Mouse (Mus musculus): Measurements from ENCODE around the gene Itga6. TPM values are rescaled to one million over a fixed set of nuclear protein-coding genes. Genes with fewer than 3 reads are reported as not detected.

Itga6 gene
- polyA plus RNA-seq, 1 experiment from 2014 or later: 46.2 TPM

DNA sequence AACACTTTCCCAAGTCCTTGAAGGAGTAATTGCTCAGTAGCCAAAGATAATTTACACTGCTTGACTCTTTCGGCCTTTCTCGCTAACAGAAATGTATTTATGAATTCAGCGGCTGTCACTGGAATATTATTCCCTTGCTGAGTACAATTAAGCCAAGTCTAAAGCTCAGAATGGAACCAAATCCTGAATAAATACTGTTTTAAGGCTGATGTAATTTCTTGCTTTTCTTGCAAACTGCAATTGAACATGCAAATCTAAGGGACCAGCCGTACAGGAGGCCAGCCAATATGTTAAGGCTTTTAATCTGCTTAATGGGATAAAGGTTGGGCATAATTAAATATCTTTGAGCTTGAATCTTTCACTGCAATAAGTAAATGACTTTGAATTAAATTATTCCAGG lies 2.9 kb upstream of the Itga6 start:
- H3K27ac ChIP-seq (ENCODE audit: low read length): no peak overlapping the region
- 78% methylated on average over 4 of the region's 4 CpGs for WGBS
- peaks cover 32% of the 10 kb centered on the region for H3K4me1 ChIP-seq (ENCODE audit: control insufficient read depth, insufficient read depth, low read length)
- H3K36me3 ChIP-seq (ENCODE audit: control insufficient read depth, insufficient read depth): no peaks in the 10 kb centered on the region
- H3K4me3 ChIP-seq (ENCODE audit: low read length): no peak overlapping the region
- no peak for ATAC-seq (replicated peaks; ENCODE audit: extremely low read depth, insufficient read depth, low FRiP score)
- no peak overlapping the region for H3K9ac ChIP-seq (ENCODE audit: low read length)
- H3K9me3 ChIP-seq (replicated peaks; ENCODE audit: control insufficient read depth, low read length): no peaks in the 10 kb centered on the region
- no peak overlapping the region for H3K4me2 ChIP-seq (ENCODE audit: low read depth, low read length)
- no peaks in the 10 kb centered on the region for H3K27me3 ChIP-seq (ENCODE audit: control insufficient read depth, insufficient read depth, low read length)

DNA sequence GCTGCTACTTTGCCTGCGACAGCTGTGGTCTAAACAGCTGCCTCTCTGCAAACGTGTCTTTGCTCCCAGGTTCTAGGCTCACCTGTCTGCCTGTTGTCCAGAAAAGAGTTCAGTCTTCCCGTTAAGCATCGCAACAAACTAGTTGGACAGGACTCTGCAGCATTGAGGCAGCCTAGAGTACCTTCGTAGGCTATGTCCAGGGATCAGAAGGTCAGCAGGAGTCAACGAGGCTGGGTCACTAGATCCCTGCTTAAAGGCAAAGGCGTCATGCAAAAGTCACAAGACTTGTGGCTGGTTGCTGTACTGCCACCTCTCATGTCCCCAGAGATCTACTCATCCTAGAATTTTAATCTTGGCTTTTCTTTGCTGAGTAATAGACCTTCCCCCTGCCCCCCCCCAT lies 2.0 kb upstream of the Itga6 start:
- H3K4me1 ChIP-seq (ENCODE audit: control insufficient read depth, insufficient read depth, low read length): peaks cover 32% of the 10 kb centered on the region
- no peaks in the 10 kb centered on the region for H3K27me3 ChIP-seq (ENCODE audit: control insufficient read depth, insufficient read depth, low read length)
- H3K4me2 ChIP-seq (ENCODE audit: low read depth, low read length): no peak overlapping the region
- WGBS: 61% methylated on average over 7 of the region's 7 CpGs
- no peak overlapping the region for H3K27ac ChIP-seq (ENCODE audit: low read length)
- no peaks in the 10 kb centered on the region for H3K36me3 ChIP-seq (ENCODE audit: control insufficient read depth, insufficient read depth)
- no peak for ATAC-seq (replicated peaks; ENCODE audit: extremely low read depth, insufficient read depth, low FRiP score)
- H3K4me3 ChIP-seq (ENCODE audit: low read length): no peak overlapping the region
- no peaks in the 10 kb centered on the region for H3K9me3 ChIP-seq (replicated peaks; ENCODE audit: control insufficient read depth, low read length)
- H3K9ac ChIP-seq (ENCODE audit: low read length): no peak overlapping the region

- peak overlapping the region; percentile 56 for H3K27ac ChIP-seq (ENCODE audit: low read length)
- ATAC-seq (replicated peaks; ENCODE audit: extremely low read depth, insufficient read depth, low FRiP score): no peak
- H3K27me3 ChIP-seq (ENCODE audit: control insufficient read depth, insufficient read depth, low read length): no peaks in the 10 kb centered on the region
- no peaks in the 10 kb centered on the region for H3K9me3 ChIP-seq (replicated peaks; ENCODE audit: control insufficient read depth, low read length)
- WGBS: 20% methylated on average over 9 of the region's 9 CpGs
- no peak overlapping the region for H3K4me2 ChIP-seq (ENCODE audit: low read depth, low read length)
- peaks cover 26% of the 10 kb centered on the region for H3K4me1 ChIP-seq (ENCODE audit: control insufficient read depth, insufficient read depth, low read length)
- no peak overlapping the region for H3K4me3 ChIP-seq (ENCODE audit: low read length)
- H3K36me3 ChIP-seq (ENCODE audit: control insufficient read depth, insufficient read depth): no peaks in the 10 kb centered on the region
- no peak overlapping the region for H3K9ac ChIP-seq (ENCODE audit: low read length)
Observed at GRCm38 (mm10) chr2:71744320-71744719, 1.1 kb upstream of the Itga6 start.

GRCm38 (mm10) chr2:71744861-71745507 lies 432 bp upstream of the Itga6 start:
- 11% methylated on average over 11 of the region's 11 CpGs for WGBS
- H3K27ac ChIP-seq (ENCODE audit: low read length): peak overlapping the region; percentile 56

DNA sequence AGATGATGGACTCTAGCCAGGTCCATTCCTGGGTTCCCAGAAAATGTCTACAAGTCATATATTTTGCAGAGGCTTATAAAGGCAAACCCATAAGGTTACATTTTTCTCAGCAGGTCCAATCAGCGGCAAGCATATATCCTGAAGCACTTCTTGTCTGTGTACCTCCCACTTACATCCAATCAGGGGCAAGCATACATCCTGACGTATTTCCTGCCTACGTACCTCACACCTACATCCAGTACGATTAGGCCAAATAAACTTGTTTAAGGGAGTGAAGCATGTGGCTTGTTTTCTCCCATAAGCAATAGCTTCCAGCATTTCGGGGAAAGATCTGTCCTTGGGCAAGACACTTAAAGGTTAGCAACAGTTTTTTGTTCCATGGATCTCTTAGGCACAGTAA lies 3.0 kb downstream of the Itga6 start:
- H3K9me3 ChIP-seq (replicated peaks; ENCODE audit: control insufficient read depth, low read length): no peaks in the 10 kb centered on the region
- H3K4me2 ChIP-seq (ENCODE audit: low read depth, low read length): no peak overlapping the region
- no peak overlapping the region for H3K9ac ChIP-seq (ENCODE audit: low read length)
- no peak overlapping the region for H3K27ac ChIP-seq (ENCODE audit: low read length)
- H3K4me1 ChIP-seq (ENCODE audit: control insufficient read depth, insufficient read depth, low read length): peaks cover 24% of the 10 kb centered on the region
- H3K4me3 ChIP-seq (ENCODE audit: low read length): no peak overlapping the region
- WGBS: 82% methylated on average over 5 of the region's 5 CpGs
- no peaks in the 10 kb centered on the region for H3K36me3 ChIP-seq (ENCODE audit: control insufficient read depth, insufficient read depth)
- H3K27me3 ChIP-seq (ENCODE audit: control insufficient read depth, insufficient read depth, low read length): no peaks in the 10 kb centered on the region
- ATAC-seq (replicated peaks; ENCODE audit: extremely low read depth, insufficient read depth, low FRiP score): no peak

More at GRCm38 (mm10) chr2:71744861-71745507, 432 bp upstream of the Itga6 start:
- Histone ChIP-seq H3K4me1 (ENCODE audit: control insufficient read depth, insufficient read depth, low read length) (peaks cover 23% of the 10 kb centered on the region), H3K4me2 (ENCODE audit: low read depth, low read length) (peak overlapping the region; percentile 1; the same call in 1 of the 2 replicates), H3K36me3 (ENCODE audit: control insufficient read depth, insufficient read depth) (no peaks in the 10 kb centered on the region), H3K27me3 (ENCODE audit: control insufficient read depth, insufficient read depth, low read length) (no peaks in the 10 kb centered on the region), H3K9ac (ENCODE audit: low read length) (peak overlapping the region; percentile 3; the same call in 1 of the 2 replicates), H3K4me3 (ENCODE audit: low read length) (no peak overlapping the region), H3K9me3 (replicated peaks; ENCODE audit: control insufficient read depth, low read length) (no peaks in the 10 kb centered on the region)
- ATAC-seq (replicated peaks; ENCODE audit: extremely low read depth, insufficient read depth, low FRiP score): peak; percentile 88

DNA sequence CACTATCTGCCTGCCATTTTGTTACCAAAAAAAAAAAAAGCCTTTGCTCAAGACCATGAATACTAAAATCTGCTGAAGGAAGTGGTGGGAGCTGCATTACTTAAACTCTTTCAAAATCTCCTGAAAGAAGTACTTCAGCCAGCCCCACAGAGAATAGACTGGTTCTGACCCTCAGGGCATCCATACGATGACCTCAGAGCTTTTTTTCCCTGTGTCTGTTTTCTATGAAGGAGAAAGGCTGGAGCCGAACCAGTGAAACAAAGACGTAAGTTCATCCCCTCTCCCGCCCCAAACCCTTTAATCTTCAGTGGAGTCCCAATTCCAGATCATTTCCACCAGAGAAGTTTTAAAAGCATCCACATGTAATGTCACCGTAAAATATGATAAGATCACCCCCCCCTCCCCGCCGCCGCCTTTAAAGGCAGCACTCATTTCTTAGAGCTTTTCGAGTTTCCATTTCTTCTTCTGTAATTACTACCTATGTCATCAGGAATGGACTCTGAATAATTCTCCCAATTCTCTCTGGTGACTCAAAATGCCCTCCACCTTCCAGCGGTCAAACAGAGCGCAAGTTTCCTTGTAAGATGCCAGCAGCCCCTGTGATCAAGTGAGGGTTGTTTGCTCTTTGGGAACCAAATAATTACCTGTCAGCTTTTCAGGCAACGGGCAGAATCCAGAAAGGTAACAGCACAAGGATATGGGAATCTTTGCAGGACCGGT lies 4.1 kb downstream of the Itga6 start:
- Histone ChIP-seq H3K27ac (ENCODE audit: low read length) (no peak overlapping the region), H3K9ac (ENCODE audit: low read length) (no peak overlapping the region), H3K4me1 (ENCODE audit: control insufficient read depth, insufficient read depth, low read length) (peaks cover 17% of the 10 kb centered on the region), H3K9me3 (replicated peaks; ENCODE audit: control insufficient read depth, low read length) (no peaks in the 10 kb centered on the region), H3K4me3 (ENCODE audit: low read length) (no peak overlapping the region), H3K36me3 (ENCODE audit: control insufficient read depth, insufficient read depth) (no peaks in the 10 kb centered on the region), H3K4me2 (ENCODE audit: low read depth, low read length) (no peak overlapping the region), H3K27me3 (ENCODE audit: control insufficient read depth, insufficient read depth, low read length) (no peaks in the 10 kb centered on the region)
- no peak for ATAC-seq (replicated peaks; ENCODE audit: extremely low read depth, insufficient read depth, low FRiP score)
- 72% methylated on average over 13 of the region's 13 CpGs for WGBS

- H3K27me3 ChIP-seq (ENCODE audit: control insufficient read depth, insufficient read depth, low read length): no peaks in the 10 kb centered on the region
- H3K4me1 ChIP-seq (ENCODE audit: control insufficient read depth, insufficient read depth, low read length): peaks cover 11% of the 10 kb centered on the region; the same call in 1 of the 2 replicates
- ATAC-seq (replicated peaks; ENCODE audit: extremely low read depth, insufficient read depth, low FRiP score): no peak
- H3K9me3 ChIP-seq (replicated peaks; ENCODE audit: control insufficient read depth, low read length): no peaks in the 10 kb centered on the region
- H3K4me3 ChIP-seq (ENCODE audit: low read length): no peak overlapping the region
- no peak overlapping the region for H3K4me2 ChIP-seq (ENCODE audit: low read depth, low read length)
- no peak overlapping the region for H3K9ac ChIP-seq (ENCODE audit: low read length)
- 61% methylated on average over 10 of the region's 10 CpGs for WGBS
- H3K27ac ChIP-seq (ENCODE audit: low read length): no peak overlapping the region
- H3K36me3 ChIP-seq (ENCODE audit: control insufficient read depth, insufficient read depth): no peaks in the 10 kb centered on the region
Observed at GRCm38 (mm10) chr2:71750087-71750453, 4.7 kb downstream of the Itga6 start.

GRCm38 (mm10) chr2:71751336-71751735 lies 5.9 kb downstream of the Itga6 start:
- Histone ChIP-seq H3K27me3 (ENCODE audit: control insufficient read depth, insufficient read depth, low read length) (no peaks in the 10 kb centered on the region), H3K9ac (ENCODE audit: low read length) (no peak overlapping the region), H3K4me3 (ENCODE audit: low read length) (no peak overlapping the region), H3K9me3 (replicated peaks; ENCODE audit: control insufficient read depth, low read length) (no peaks in the 10 kb centered on the region), H3K4me1 (ENCODE audit: control insufficient read depth, insufficient read depth, low read length) (0 out of 2 replicates have a peak, but pooled peaks cover 5% of the 10 kb centered on the region), H3K4me2 (ENCODE audit: low read depth, low read length) (no peak overlapping the region), H3K27ac (ENCODE audit: low read length) (peak overlapping the region; percentile 30), H3K36me3 (ENCODE audit: control insufficient read depth, insufficient read depth) (no peaks in the 10 kb centered on the region)
- peak; percentile 41; the same call in 1 of the 2 replicates for ATAC-seq (replicated peaks; ENCODE audit: extremely low read depth, insufficient read depth, low FRiP score)
- WGBS: 68% methylated on average over 8 of the region's 8 CpGs

GRCm38 (mm10) chr2:71751863-71752262 lies 6.4 kb downstream of the Itga6 start:
- Histone ChIP-seq H3K36me3 (ENCODE audit: control insufficient read depth, insufficient read depth) (no peaks in the 10 kb centered on the region), H3K4me2 (ENCODE audit: low read depth, low read length) (no peak overlapping the region), H3K27ac (ENCODE audit: low read length) (peak overlapping the region; percentile 30), H3K27me3 (ENCODE audit: control insufficient read depth, insufficient read depth, low read length) (no peaks in the 10 kb centered on the region), H3K9ac (ENCODE audit: low read length) (no peak overlapping the region), H3K4me3 (ENCODE audit: low read length) (no peak overlapping the region), H3K4me1 (ENCODE audit: control insufficient read depth, insufficient read depth, low read length) (peaks cover 8% of the 10 kb centered on the region; the same call in 1 of the 2 replicates), H3K9me3 (replicated peaks; ENCODE audit: control insufficient read depth, low read length) (no peaks in the 10 kb centered on the region)
- WGBS: 65% methylated on average over 2 of the region's 2 CpGs
- ATAC-seq (replicated peaks; ENCODE audit: extremely low read depth, insufficient read depth, low FRiP score): no peak
